Mouse (Mus musculus): ENCODE measurements around the gene Fmo1. TPM values are rescaled to one million over a fixed set of nuclear protein-coding genes. Genes with fewer than 3 reads are reported as not detected.

Fmo1 gene
- not detected for total RNA-seq (2023)

DNA sequence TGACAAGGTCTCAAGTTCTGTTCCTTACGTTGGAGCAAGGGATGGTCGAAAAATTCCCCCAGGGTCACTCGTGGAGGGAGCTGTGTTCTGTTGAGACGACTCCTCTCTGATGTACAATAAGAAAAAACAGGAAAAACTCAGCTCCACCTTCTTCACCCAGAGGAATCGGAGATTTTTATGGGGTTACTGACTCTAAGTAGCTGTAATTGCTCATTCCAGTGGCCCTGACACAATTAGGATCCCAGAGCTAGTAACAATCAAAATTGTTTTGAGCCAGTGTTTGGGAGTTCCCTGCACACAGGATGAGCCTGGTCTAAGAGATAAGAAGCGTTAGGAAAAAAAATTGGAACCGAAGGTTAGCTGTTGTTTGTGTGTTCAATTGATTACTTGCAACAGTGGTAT lies at the start of gene Fmo1:
Gene Fmo1, minus strand, starts transcription at position 331 of the 402 bp plus-strand sequence.

DNA sequence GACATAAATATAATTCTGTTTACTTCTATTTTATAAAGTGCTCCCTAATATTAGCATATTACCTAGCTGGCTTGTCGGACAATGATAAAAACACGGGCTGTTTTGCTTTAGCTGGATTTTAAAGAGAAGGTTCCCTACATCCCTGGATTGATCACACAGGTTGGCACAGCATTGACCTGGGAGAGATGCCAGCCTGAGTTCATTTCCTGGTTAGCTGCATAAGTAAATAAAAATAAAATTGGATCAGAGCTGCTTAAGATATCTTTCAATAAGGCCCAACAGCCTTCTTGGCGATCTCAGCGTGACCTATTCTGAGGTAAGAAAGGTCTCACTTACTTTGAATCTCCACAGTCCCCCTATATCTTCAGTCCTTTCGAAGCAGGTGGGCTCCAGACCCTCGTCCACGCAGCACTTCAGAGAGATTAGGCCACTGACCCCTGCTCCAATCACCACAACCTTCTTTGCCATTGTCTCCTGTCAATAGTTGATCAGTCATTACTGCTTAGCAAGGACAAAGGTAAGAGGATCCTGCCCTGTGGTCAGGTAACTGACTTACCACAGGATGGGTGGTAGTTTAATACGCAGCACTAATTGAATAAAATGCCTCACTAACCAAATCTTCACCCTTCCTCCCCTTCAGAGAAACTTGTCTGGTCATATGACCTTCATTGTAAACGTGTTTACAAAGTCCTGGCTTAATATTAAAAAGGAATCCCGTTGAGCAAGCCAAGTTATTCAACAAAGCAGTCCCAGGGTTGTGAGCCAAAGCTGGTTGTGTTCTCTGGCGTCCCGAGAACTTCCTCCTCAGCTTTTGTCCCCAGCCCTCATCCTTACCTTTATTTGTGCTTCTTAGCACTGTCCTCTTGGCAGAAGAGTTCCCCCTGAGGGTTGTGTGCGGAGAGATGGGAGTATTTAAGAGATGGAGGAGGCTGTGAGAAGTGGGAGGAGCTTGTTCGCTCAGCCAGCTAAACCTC lies 31.7 kb upstream of the Fmo1 start, which contains the start of gene Fmo2:
Gene Fmo2, minus strand, starts transcription at position 889 of the 974 bp plus-strand sequence.

DNA sequence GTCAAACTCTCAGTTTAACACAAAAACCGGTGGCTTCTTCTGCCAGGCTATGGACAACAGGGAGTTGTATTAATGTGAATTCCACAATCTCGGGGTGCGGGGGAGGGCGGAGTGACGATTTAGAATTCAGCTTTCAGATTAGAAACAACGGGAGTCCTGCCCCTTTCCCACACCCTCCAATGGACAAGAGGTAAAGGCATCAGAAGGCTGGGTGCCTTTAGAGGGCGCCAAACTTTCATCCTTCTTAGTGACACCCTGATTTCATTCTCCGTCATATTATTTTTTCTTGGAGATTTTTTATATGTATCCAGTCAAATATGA lies 52.6 kb downstream of the Fmo1 start, which contains the start of gene Fmo4:
Gene Fmo4, minus strand, starts transcription at position 137 of the 321 bp plus-strand sequence.

Other genes starting within 250 kb of the Fmo1 start
- not detected for gene Myoc, start 227.5 kb downstream of the Fmo1 start, total RNA-seq (2023)
- not detected for gene Myocos, start 208.4 kb downstream of the Fmo1 start, total RNA-seq (2023)
- 100 to 1,000 TPM; 149 to 157 TPM for gene Prrc2c, start 126.1 kb downstream of the Fmo1 start, total RNA-seq (2023)
- gene Fmo4, start 52.6 kb downstream of the Fmo1 start, total RNA-seq (2023): not detected
- gene Fmo2, start 32.1 kb upstream of the Fmo1 start, total RNA-seq (2023): not detected
- gene Fmo6, start 70.9 kb upstream of the Fmo1 start, total RNA-seq (2023): not detected
- not detected for gene Fmo3, start 117.9 kb upstream of the Fmo1 start, total RNA-seq (2023)
- not detected for gene Mroh9, start 219.1 kb upstream of the Fmo1 start, total RNA-seq (2023)

Data from neutrophil, adult 83 days (primary cell).